Mouse (Mus musculus) natural killer cell, adult 2 months (primary cell): ENCODE results near the gene Mtss1l.
"Not testable (repeated sequence)": the region's sequence is repeated elsewhere in the genome, so short reads cannot be mapped to it uniquely, and the experiment has no call there.

Experiments
- DNase-seq, 2 experiments: peaks; one replicate each; pipeline ENCODE4 v3.0.0; 2022; ENCODE audit warnings: low spot score in 2 of 2

The Mtss1l gene

GRCm38 (mm10) chr8:110776335-110776734 is 55.1 kb downstream of the Mtss1l start:
- DNase-seq = no peak

GRCm38 (mm10) chr8:110779924-110780718 is 58.8 kb downstream of the Mtss1l start:
- no peak for DNase-seq

GRCm38 (mm10) chr8:110785366-110785765 is 64.1 kb downstream of the Mtss1l start:
- no peak for DNase-seq

DNA sequence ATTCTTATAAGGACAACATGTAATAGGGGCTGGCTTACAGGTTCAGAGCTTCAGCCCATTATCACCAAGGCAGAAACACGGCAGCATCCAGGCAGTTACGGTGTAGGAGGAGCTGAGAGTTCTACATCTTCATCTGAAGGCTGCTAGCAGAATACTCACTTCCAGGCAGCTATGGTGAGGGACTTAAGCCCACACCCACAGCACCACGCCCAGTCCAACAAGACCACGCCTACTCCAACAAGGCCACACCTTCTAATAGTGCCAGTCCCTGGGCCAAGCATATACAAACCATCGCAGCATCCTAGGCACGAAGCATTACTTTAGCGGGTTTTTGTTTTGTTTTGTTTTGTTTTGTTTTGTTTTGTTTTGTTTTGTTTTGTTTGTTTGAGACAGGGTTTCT is 65.2 kb downstream of the Mtss1l start:
- not testable (repeated sequence) for DNase-seq

DNA sequence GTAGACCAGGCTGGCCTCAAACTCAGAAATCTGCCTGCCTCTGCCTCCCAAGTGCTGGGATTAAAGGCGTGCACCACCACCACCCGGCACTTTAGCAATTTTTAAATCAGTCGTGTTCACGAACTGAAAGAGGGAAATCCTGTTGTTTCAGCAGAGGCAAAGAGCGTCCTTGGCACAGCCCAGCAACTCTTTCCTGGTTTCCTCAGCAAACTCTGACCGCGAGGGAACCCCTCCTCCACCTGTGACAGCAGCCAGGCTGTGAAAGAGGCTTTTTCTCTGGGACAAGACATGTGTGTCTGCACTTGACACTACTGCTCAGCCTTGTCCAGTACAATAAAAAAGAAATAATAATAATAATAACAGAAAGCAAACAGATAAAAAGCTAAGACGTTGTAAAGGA is 65.7 kb downstream of the Mtss1l start:
- no peak for DNase-seq

DNA sequence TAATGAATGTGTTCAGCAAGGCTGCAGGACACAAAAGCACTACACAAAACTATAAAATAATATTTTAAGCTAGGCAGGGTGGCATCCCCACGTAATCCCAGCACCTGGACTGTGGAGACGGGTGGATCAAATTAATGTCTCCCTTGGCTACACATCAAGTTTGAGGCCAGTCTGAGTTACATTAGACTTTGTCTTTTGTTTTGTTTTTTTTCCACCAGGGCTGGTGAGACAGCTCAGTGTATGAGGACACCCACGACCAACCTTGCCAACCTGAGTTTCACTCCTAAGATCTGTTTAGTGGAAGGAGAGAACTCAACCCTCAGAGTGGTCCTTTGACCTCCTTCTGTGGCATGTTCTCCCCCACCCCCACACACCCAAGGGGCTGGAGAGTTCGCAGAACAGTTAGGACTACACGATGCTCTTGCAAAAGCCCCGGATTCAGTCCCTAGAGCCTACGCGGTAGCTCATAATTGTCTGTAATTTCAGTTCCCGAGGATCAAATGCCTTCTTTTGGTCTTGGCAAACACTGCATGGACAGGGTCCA is 66.2 kb downstream of the Mtss1l start:
- no peak for DNase-seq

GRCm38 (mm10) chr8:110788981-110789380 is 67.7 kb downstream of the Mtss1l start:
- DNase-seq = no peak

DNA sequence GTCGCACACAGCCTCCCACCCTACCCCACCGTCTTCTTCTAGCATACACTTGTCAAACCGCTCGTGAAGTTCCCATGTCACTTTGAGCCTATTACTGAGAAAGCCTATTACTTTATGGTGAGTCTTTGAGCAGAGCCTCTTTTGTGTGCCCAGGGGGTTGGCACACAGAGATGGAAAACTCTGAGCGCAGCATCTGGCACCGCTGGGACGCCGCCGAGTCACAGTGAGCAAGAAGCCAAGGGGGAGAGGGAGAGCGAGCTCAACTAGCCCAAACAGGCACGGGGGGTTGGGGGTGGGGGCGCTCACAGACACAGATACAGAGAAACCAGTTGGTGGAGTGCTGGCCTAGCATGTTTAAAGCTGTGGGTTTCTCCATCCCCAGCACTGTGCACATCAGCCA is 68.3 kb downstream of the Mtss1l start:
- DNase-seq = no peak

GRCm38 (mm10) chr8:110790270-110790669 is 69.0 kb downstream of the Mtss1l start:
- DNase-seq = no peak
